Mouse (Mus musculus): ENCODE results near the gene Pfn3. TPM values are rescaled to one million over a fixed set of nuclear protein-coding genes. Genes with fewer than 3 reads are reported as not detected.

Pfn3 gene
- polyA plus RNA-seq, 1 experiment from 2014 or later = not detected

DNA sequence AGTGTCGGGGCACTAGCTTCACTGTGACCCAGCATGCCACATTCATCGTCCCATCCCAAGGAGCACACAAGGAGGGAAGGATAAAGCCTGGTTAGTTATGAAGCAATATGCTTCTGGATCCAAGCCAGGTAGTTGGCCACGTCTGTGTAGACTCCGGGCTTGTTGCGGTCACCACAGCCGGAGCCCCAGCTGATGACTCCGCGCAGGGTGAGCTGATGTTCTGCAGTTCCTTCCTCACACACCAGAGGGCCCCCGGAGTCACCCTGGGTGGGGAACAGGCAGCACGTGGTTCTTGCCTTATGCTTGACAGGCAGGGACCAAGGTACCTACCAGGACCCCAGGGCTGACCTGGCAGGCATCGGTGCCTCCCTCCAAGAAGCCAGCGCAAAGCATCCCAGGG, 3.0 kb upstream of the Pfn3 start:
- no peak overlapping the region for H3K27ac ChIP-seq
- H3K79me2 ChIP-seq (ENCODE audit: inconsistent target) = no peaks in the 10 kb centered on the region
- H3K36me3 ChIP-seq (ENCODE audit: inconsistent target) = no peaks in the 10 kb centered on the region
- WGBS (ENCODE audit: missing documents) = 4% methylated on average over 12 of the region's 12 CpGs
- no peak overlapping the region for H3K4me3 ChIP-seq (ENCODE audit: inconsistent target)

DNA sequence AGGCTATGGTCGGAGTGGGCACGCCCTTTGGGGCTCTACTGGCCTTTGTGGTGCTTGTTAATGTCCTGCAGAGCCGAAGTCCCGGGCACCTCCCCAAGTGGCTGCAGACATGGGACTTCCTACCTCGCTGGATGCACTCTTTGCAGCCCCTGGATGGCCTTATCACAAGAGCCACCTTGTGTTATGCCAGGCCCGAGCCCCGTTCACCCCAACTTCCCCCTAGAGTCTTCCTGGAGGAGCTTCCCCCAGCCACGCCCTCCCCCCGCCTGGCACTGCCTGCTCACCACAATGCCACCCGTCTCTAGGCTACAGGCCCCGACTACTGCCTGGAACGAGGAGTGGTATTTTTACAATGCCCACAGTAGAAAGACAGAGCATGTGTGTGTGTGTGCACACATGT, 1.7 kb downstream of the Pfn3 start:
- no peaks in the 10 kb centered on the region for H3K79me2 ChIP-seq (ENCODE audit: inconsistent target)
- no peak overlapping the region for H3K4me3 ChIP-seq (ENCODE audit: inconsistent target)
- 31% methylated on average over 12 of the region's 12 CpGs for WGBS (ENCODE audit: missing documents)
- no peak overlapping the region for H3K27ac ChIP-seq
- H3K36me3 ChIP-seq (ENCODE audit: inconsistent target) = no peaks in the 10 kb centered on the region

DNA sequence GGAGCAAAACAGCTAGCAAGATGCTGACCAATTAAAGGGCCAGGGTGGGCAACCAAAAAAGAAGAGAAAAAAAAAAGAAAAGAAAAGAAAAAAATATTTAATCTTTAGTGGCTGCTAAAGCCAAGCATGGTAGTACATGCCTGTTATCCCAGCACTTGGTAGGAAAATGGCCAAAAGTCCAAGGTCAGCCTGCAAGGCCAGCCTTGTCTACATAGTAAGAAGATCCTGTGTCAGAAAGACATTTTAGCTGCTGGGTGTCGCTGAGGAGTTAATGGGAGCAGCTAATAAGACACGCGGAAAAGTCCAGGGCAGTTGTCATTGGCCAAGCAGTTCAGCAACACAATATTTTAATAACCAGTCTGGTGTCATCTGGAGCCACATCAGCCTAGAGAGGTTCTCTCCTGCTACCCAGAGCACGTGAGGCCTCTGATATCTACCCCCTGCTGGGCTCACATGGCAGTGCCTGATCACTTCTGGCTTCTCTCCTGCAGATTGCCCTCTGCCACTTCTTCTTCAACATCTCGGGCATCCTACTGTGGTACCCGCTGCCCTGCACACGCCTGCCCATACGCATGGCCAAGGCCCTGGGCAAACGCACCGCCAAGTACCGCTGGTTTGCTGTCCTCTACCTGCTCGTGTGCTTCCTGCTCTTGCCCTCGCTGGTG, 2.3 kb downstream of the Pfn3 start:
- no peaks in the 10 kb centered on the region for H3K79me2 ChIP-seq (ENCODE audit: inconsistent target)
- 49% methylated on average over 13 of the region's 13 CpGs for WGBS (ENCODE audit: missing documents)
- no peak overlapping the region for H3K27ac ChIP-seq
- H3K4me3 ChIP-seq (ENCODE audit: inconsistent target) = no peak overlapping the region
- H3K36me3 ChIP-seq (ENCODE audit: inconsistent target) = no peaks in the 10 kb centered on the region

DNA sequence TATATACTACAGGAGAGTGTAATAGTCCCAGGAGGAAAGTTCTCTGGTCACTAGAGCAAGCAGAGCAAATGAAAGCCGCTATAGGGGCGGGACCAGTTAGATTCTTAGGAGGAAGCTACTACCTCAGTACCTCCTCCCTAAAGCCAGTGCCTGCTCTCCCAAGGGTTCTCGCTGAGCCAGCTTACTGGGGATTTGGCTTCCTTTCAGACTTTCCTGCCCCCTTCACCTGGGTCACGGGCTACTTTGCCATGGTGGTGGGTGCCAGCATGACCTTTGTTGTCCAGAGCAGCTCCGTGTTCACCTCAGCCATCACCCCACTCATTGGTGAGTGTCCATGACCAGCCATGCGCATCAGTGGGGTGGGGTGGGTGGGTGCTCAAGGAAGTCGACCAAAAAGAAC, 3.2 kb downstream of the Pfn3 start:
- no peak overlapping the region for H3K27ac ChIP-seq
- H3K36me3 ChIP-seq (ENCODE audit: inconsistent target) = no peaks in the 10 kb centered on the region
- no peaks in the 10 kb centered on the region for H3K79me2 ChIP-seq (ENCODE audit: inconsistent target)
- no peak overlapping the region for H3K4me3 ChIP-seq (ENCODE audit: inconsistent target)
- 81% methylated on average over 7 of the region's 7 CpGs for WGBS (ENCODE audit: missing documents)

DNA sequence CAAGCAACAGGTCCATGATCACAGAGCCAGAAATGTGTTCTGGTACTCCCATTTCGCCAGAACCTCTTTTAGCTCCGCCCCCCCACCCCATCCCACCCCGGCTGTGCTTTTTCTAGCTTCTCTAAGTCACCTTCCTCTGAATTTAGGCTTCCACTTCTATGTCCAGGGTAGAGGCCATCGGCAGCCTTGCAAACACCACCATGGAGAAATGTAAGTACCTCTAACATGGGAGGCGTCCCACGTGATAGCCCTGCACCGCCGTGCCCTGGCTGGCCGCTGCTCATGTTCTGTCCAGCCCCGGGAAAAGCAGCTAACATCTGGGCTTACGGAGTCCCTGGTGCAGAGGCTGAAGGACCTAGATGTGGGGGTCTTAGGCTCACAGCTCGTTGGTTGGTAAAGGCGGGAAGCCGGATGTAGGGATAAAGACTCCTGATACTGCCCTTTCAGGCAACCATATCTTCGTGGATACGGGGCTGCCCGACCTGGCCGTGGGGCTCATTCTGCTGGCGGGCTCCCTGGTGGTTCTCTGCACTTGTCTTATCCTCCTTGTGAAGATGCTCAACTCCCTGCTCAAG, 6.4 kb downstream of the Pfn3 start:
- no peaks in the 10 kb centered on the region for H3K36me3 ChIP-seq (ENCODE audit: inconsistent target)
- 91% methylated on average over 17 of the region's 19 CpGs for WGBS (ENCODE audit: missing documents)
- H3K79me2 ChIP-seq (ENCODE audit: inconsistent target) = no peaks in the 10 kb centered on the region
- no peak overlapping the region for H3K27ac ChIP-seq
- no peak overlapping the region for H3K4me3 ChIP-seq (ENCODE audit: inconsistent target)

DNA sequence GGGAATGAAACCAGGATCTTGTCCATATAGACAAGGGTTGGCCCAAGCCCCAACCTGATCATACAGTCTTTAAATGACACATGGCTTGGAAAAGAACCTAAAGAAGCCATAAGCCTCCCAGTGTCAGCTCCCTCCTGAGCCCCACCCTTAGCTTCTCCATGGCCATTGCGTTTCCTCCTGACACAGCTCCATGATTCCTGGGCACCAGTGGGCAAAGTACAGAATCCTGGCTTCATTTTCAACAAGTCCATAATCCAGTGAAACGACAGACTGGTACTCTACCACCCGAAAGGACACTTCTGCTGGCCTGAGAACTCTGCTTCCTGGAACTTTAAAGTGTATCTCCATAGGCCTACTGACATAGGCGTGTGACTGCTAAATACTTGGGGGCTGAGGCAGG, 7.7 kb downstream of the Pfn3 start:
- Histone ChIP-seq H3K79me2 (ENCODE audit: inconsistent target) (no peaks in the 10 kb centered on the region), H3K4me3 (ENCODE audit: inconsistent target) (no peak overlapping the region), H3K36me3 (ENCODE audit: inconsistent target) (no peaks in the 10 kb centered on the region), H3K27ac (no peak overlapping the region)
- WGBS (ENCODE audit: missing documents) = 91% methylated on average over 4 of the region's 4 CpGs

DNA sequence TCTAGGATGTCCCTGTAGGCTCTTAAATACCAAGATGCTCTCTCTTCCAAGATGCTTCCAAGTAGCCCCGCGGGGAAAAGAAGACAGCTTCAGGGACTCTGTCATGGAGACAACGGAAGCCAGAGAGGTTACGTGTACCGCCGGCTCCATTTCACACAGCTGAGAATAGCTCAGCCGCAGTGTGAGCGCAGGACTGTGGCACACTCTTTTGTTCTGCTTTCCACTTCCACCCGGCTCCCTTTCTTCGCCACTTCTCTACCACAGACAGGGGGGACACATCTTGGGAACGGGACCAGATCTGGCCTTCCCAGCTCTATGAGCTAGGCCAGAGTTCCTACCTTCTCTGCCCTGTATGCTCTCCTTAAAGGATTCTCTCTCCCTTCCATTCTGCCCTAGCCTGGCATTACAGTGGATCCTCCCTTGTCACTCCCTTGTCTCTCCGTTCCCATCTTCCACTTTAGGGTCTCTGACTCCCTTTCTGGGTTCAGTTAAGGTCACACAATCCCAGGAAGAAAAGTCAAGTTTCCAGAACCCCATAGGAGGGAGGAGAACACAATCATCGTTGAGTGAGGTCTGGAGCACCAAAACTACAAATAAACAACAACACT, 9.1 kb downstream of the Pfn3 start:
- WGBS (ENCODE audit: missing documents) = 7% methylated on average over 13 of the region's 13 CpGs
- Histone ChIP-seq H3K27ac (no peak overlapping the region), H3K4me3 (ENCODE audit: inconsistent target) (no peak overlapping the region), H3K36me3 (ENCODE audit: inconsistent target) (no peaks in the 10 kb centered on the region), H3K79me2 (ENCODE audit: inconsistent target) (no peaks in the 10 kb centered on the region)

DNA sequence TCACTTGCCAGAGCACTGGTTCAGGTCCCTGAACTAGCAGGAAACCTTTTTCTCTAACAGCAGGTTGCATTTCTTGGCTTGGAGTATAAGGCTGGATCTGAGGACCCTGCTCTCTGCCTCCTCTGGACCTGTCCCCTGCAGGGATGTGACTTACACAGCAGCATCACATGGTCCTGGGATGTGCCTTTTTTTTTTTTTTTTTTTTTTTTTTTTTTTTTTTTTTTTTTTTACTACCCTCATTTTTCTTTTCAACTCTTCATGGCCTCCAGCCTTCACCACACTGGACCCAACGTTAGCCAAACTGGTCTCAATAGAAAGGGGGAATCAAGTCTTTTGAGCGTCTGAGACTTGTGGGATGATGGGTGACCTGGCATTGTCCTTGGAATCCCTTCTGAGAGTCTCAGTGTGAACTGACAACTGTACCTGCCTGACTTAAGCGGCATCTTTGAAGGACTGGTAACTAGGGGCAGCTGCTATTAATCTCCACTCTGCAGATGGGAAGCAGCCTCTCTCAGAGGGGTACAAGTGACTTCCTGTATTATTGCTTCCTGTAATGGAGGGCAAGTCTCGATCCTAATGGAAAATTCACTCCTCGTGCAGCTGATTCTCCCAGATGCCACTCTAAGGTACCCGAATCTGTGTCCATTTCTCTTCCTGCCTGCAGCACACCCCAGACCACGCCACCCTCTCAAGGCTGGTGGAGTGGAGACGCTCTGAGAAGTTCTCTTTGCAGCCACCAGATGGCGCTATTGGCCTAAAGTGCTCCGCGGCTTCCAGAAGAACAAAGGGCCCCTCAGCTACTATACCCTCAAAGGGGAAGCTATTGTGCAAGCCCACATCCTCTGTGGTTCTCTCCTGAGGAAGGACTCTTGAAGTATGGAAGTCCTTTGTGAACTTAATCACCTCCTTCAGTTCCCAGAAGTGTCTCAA, 9.9 kb downstream of the Pfn3 start:
- WGBS (ENCODE audit: missing documents) = 8% methylated on average over 11 of the region's 11 CpGs
- H3K27ac ChIP-seq = no peak overlapping the region

DNA sequence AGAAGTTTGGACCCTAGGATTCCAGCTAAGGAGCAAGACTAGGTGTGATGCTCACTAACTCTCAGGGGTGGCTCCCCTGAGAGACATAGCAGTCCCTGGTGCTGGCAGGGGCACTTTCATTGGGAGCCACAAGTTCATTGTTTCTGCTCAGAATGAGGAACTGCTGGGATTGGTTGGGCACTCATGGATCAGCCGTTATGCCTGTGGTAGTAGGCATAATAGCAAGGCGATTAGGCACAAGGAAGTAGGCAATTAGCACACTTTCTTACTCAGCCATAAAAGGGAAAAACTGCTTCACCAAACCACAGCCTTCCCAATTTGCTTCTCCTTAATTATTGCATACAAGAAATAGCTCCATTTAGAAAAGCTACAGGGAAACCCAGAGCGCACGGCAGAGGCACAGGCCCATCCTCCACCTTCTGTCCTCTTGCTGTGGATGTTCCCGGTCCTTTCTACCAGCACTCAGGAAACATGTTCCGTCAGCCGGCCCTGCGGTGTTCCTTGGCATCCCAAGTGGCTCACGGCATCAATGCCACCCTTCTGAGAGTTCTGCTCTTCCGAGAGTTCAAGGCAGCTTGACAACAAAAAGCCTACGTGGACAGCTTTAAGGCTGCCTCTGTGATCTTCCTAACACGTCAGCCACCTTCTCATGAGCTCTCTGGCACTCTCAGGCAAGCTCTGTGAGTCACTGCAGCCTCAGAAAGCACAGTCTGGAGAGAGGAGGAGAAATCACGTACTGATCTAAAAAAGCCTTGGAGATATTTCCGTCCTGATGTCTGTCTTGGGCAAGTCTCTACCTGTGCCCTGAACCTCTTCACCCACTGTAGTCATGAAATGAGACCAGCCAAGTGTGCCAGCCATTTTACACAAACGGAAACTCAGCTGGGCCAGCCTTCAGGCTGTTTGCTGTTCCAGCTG, 10.8 kb downstream of the Pfn3 start:
- Histone ChIP-seq H3K4me3 (ENCODE audit: inconsistent target) (no peak overlapping the region), H3K36me3 (ENCODE audit: inconsistent target) (no peaks in the 10 kb centered on the region), H3K79me2 (ENCODE audit: inconsistent target) (no peaks in the 10 kb centered on the region), H3K27ac (no peak overlapping the region)
- WGBS (ENCODE audit: missing documents) = 37% methylated on average over 15 of the region's 15 CpGs

More for the DNA sequence above, 9.9 kb downstream of the Pfn3 start:
- no peak overlapping the region for H3K4me3 ChIP-seq (ENCODE audit: inconsistent target)
- no peaks in the 10 kb centered on the region for H3K79me2 ChIP-seq (ENCODE audit: inconsistent target)
- no peaks in the 10 kb centered on the region for H3K36me3 ChIP-seq (ENCODE audit: inconsistent target)

DNA sequence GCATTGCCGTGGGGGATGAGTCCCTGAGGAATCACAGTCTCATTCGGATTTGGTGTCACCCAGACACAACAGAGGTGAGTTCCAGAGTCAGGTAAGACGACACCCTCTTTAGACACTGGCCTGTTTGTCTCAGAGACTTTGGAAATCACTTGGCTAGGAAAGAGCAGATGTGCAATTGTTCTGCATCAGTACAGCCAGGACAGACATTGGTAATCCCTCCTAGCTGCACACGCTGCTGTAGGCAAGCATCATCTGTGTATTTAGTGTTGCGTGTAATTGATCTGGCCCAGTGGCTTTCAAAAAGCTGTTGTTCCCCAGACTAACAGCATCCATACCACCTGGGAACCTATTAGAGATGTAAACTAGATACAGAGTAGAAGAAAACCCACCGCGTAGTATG, 11.8 kb downstream of the Pfn3 start:
- 92% methylated on average over 7 of the region's 7 CpGs for WGBS (ENCODE audit: missing documents)
- Histone ChIP-seq H3K27ac (no peak overlapping the region), H3K36me3 (ENCODE audit: inconsistent target) (no peaks in the 10 kb centered on the region), H3K4me3 (ENCODE audit: inconsistent target) (no peak overlapping the region), H3K79me2 (ENCODE audit: inconsistent target) (no peaks in the 10 kb centered on the region)

DNA sequence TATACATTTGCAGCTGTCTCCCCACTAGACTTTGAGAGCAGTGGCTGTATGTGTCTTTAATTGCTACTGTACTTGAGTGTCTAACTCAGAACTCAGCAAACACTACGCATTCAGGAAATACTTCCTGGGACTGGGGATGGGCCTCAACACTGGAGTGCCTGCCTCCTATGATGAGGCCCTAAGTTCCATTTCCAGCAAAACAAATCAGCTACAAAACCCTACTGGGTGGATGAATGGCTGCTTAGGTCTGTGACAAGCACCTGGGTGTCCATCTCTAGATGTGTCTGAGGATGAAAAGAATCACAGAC, 15.0 kb downstream of the Pfn3 start:
- Histone ChIP-seq H3K4me3 (ENCODE audit: inconsistent target) (no peak overlapping the region), H3K79me2 (ENCODE audit: inconsistent target) (no peaks in the 10 kb centered on the region), H3K27ac (no peak overlapping the region), H3K36me3 (ENCODE audit: inconsistent target) (no peaks in the 10 kb centered on the region)
- WGBS (ENCODE audit: missing documents) = 100% methylated on average over 1 of the region's 1 CpGs

DNA sequence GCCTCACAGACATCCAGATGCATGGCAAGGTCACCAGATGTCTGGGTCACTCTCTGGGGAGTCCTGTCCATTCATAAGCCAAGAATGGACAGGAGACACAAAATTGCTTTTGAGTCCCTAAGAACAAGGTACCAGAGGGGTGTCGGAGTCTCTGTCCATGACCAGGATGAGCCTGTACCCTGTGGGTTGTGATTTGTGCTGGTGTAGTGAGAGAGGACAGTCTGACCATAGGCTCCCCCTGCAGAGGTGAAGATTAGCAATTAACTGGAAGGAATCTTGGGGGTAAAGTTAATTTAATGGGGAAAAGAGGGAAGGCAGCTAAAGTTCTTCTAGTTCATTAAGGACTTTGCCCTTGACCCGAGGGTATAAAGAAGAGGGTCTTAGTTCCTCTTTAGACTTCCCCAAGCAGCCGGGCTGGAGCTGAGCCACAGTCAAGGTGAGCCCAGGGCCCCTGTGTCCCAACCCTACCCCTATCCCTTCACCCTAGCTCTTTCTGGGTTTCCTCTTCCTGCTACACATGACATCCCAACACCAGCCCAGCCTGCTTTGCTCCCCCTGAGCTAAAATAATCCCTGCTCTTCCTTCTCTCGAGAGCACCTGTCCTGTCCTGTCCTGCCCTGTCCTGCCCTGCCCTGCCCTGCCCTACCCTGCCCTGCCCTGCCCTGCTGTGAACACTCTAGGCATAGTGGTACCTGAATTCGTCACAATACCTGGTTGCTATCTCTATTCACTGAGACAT, 15.6 kb downstream of the Pfn3 start:
- Histone ChIP-seq H3K27ac (no peak overlapping the region), H3K36me3 (ENCODE audit: inconsistent target) (no peaks in the 10 kb centered on the region), H3K4me3 (ENCODE audit: inconsistent target) (no peak overlapping the region), H3K79me2 (ENCODE audit: inconsistent target) (no peaks in the 10 kb centered on the region)
- WGBS (ENCODE audit: missing documents) = 40% methylated on average over 5 of the region's 5 CpGs

DNA sequence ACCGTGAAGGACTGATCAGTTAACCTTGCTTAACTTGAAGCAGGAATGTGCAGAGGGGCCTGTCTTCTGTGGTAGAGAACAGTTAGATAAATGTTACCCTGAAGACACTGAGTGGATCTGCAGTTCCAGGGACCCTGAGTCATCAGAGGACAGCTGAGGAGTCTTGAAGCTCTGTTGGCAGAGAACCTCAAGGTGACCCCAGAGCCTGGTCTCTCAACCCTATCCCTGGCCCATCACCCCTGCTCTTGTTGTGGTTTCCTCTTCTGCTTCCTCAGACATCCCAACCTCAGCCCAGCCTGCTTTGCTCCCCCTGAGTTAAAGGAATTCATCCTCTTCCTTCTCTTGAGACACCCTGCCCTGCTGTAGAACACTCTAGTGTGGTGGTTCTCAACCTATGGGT, 16.9 kb downstream of the Pfn3 start, which contains the start of gene Slc34a1:
TSS of gene Slc34a1 (plus strand) at position 100 of the 400 bp plus-strand sequence.
- WGBS (ENCODE audit: missing documents) = 44% methylated on average over 1 of the region's 1 CpGs
- no peak within 1 kb of the TSS for H3K4me3 ChIP-seq (ENCODE audit: inconsistent target)
- H3K27ac ChIP-seq = no peak within 1 kb of the TSS
- H3K36me3 ChIP-seq (ENCODE audit: inconsistent target) = no peaks in the 10 kb centered on the region
- no peaks in the 10 kb centered on the region for H3K79me2 ChIP-seq (ENCODE audit: inconsistent target)

All from macrophage (primary cell).